Mouse (Mus musculus): ENCODE data around the gene Arhgef3. TPM values are rescaled to one million over a fixed set of nuclear protein-coding genes. Genes with fewer than 3 reads are reported as not detected.
A peak's percentile ranks its signal among the peaks of the same experiment; 100 is the strongest.

The Arhgef3 gene
- polyA plus RNA-seq, 1 experiment from 2014 or later: 26.6 TPM

GRCm38 (mm10) chr14:27115275-27115660 is 569 bp downstream of the Arhgef3 start:
- Histone ChIP-seq H3K27me3 (peaks cover 40% of the 10 kb centered on the region), H3K9me3 (no peaks in the 10 kb centered on the region), H3K4me3 (replicated peaks) (peak overlapping the region; percentile 59), H3K9ac (replicated peaks) (peak overlapping the region; percentile 65), H3K36me3 (no peaks in the 10 kb centered on the region), H3K4me1 (replicated peaks) (peaks cover 12% of the 10 kb centered on the region; the same call in 1 of the 2 replicates), H3K27ac (no peak overlapping the region), H3K4me2 (peak overlapping the region; percentile 99)
- no peak for ATAC-seq (ENCODE audit: insufficient number of reproducible peaks, insufficient read depth, low FRiP score, low TSS enrichment, low read depth)
- WGBS: 16% methylated on average over 11 of the region's 11 CpGs

- WGBS: 63% methylated on average over 6 of the region's 6 CpGs
- H3K4me1 ChIP-seq (replicated peaks): peaks cover 12% of the 10 kb centered on the region; the same call in 1 of the 2 replicates
- H3K4me3 ChIP-seq (replicated peaks): no peak overlapping the region
- no peak overlapping the region for H3K27ac ChIP-seq
- H3K36me3 ChIP-seq: no peaks in the 10 kb centered on the region
- no peaks in the 10 kb centered on the region for H3K9me3 ChIP-seq
- ATAC-seq (ENCODE audit: insufficient number of reproducible peaks, insufficient read depth, low FRiP score, low TSS enrichment, low read depth): no peak
- H3K4me2 ChIP-seq: no peak overlapping the region
- peaks cover 40% of the 10 kb centered on the region for H3K27me3 ChIP-seq
- no peak overlapping the region for H3K9ac ChIP-seq (replicated peaks)
Measured at GRCm38 (mm10) chr14:27115991-27116390, 1.3 kb downstream of the Arhgef3 start.

GRCm38 (mm10) chr14:27116577-27117165 is 2.0 kb downstream of the Arhgef3 start:
- H3K4me2 ChIP-seq: no peak overlapping the region
- H3K4me1 ChIP-seq (replicated peaks): peaks cover 12% of the 10 kb centered on the region; the same call in 1 of the 2 replicates
- H3K9me3 ChIP-seq: no peaks in the 10 kb centered on the region
- H3K4me3 ChIP-seq (replicated peaks): no peak overlapping the region
- WGBS: 77% methylated on average over 4 of the region's 4 CpGs
- H3K36me3 ChIP-seq: no peaks in the 10 kb centered on the region
- no peak overlapping the region for H3K9ac ChIP-seq (replicated peaks)
- peaks cover 40% of the 10 kb centered on the region for H3K27me3 ChIP-seq
- H3K27ac ChIP-seq: no peak overlapping the region
- ATAC-seq (ENCODE audit: insufficient number of reproducible peaks, insufficient read depth, low FRiP score, low TSS enrichment, low read depth): no peak

GRCm38 (mm10) chr14:27118546-27118945 is 3.8 kb downstream of the Arhgef3 start:
- H3K9ac ChIP-seq (replicated peaks): no peak overlapping the region
- ATAC-seq (ENCODE audit: insufficient number of reproducible peaks, insufficient read depth, low FRiP score, low TSS enrichment, low read depth): no peak
- H3K4me1 ChIP-seq (replicated peaks): peaks cover 15% of the 10 kb centered on the region
- no peak overlapping the region for H3K4me3 ChIP-seq (replicated peaks)
- H3K27ac ChIP-seq: no peak overlapping the region
- H3K36me3 ChIP-seq: no peaks in the 10 kb centered on the region
- 79% methylated on average over 5 of the region's 5 CpGs for WGBS
- no peak overlapping the region for H3K4me2 ChIP-seq
- H3K27me3 ChIP-seq: peaks cover 40% of the 10 kb centered on the region
- no peaks in the 10 kb centered on the region for H3K9me3 ChIP-seq

- no peak overlapping the region for H3K4me3 ChIP-seq (replicated peaks)
- no peak for ATAC-seq (ENCODE audit: insufficient number of reproducible peaks, insufficient read depth, low FRiP score, low TSS enrichment, low read depth)
- peaks cover 7% of the 10 kb centered on the region; the same call in 1 of the 2 replicates for H3K27me3 ChIP-seq
- H3K36me3 ChIP-seq: no peaks in the 10 kb centered on the region
- WGBS: 65% methylated on average over 3 of the region's 3 CpGs
- peaks cover 4% of the 10 kb centered on the region; the same call in 1 of the 2 replicates for H3K9me3 ChIP-seq
- H3K4me1 ChIP-seq (replicated peaks): peaks cover 3% of the 10 kb centered on the region
- no peak overlapping the region for H3K27ac ChIP-seq
- no peak overlapping the region for H3K9ac ChIP-seq (replicated peaks)
- H3K4me2 ChIP-seq: no peak overlapping the region
Measured at GRCm38 (mm10) chr14:27122646-27123045, 7.9 kb downstream of the Arhgef3 start.

- Histone ChIP-seq H3K4me3 (replicated peaks) (no peak overlapping the region), H3K9ac (replicated peaks) (no peak overlapping the region), H3K27me3 (peaks cover 3% of the 10 kb centered on the region; the same call in 1 of the 2 replicates), H3K36me3 (no peaks in the 10 kb centered on the region), H3K27ac (0 out of 2 replicates have a peak overlapping the region, but pooled peaks have one; percentile 23), H3K4me2 (no peak overlapping the region), H3K4me1 (replicated peaks) (peaks cover 3% of the 10 kb centered on the region), H3K9me3 (peaks cover 4% of the 10 kb centered on the region; the same call in 1 of the 2 replicates)
- 60% methylated on average over 8 of the region's 8 CpGs for WGBS
- no peak for ATAC-seq (ENCODE audit: insufficient number of reproducible peaks, insufficient read depth, low FRiP score, low TSS enrichment, low read depth)
Measured at GRCm38 (mm10) chr14:27123543-27123942, 8.8 kb downstream of the Arhgef3 start.

- Histone ChIP-seq H3K27me3 (no peaks in the 10 kb centered on the region), H3K4me2 (no peak overlapping the region), H3K4me1 (replicated peaks) (no peaks in the 10 kb centered on the region), H3K4me3 (replicated peaks) (no peak overlapping the region), H3K27ac (no peak overlapping the region), H3K9ac (replicated peaks) (no peak overlapping the region), H3K9me3 (peaks cover 2% of the 10 kb centered on the region; the same call in 1 of the 2 replicates), H3K36me3 (no peaks in the 10 kb centered on the region)
- 97% methylated on average over 3 of the region's 3 CpGs for WGBS
- ATAC-seq (ENCODE audit: insufficient number of reproducible peaks, insufficient read depth, low FRiP score, low TSS enrichment, low read depth): no peak
Measured at GRCm38 (mm10) chr14:27130031-27130430, 15.3 kb downstream of the Arhgef3 start.

- Histone ChIP-seq H3K27ac (no peak overlapping the region), H3K4me2 (no peak overlapping the region), H3K9ac (replicated peaks) (no peak overlapping the region), H3K27me3 (no peaks in the 10 kb centered on the region), H3K4me1 (replicated peaks) (no peaks in the 10 kb centered on the region), H3K36me3 (no peaks in the 10 kb centered on the region), H3K4me3 (replicated peaks) (no peak overlapping the region), H3K9me3 (no peaks in the 10 kb centered on the region)
- no peak for ATAC-seq (ENCODE audit: insufficient number of reproducible peaks, insufficient read depth, low FRiP score, low TSS enrichment, low read depth)
- 64% methylated on average over 1 of the region's 1 CpGs for WGBS
Measured at GRCm38 (mm10) chr14:27130676-27131075, 16.0 kb downstream of the Arhgef3 start.

GRCm38 (mm10) chr14:27131521-27131920 is 16.8 kb downstream of the Arhgef3 start:
- Histone ChIP-seq H3K9ac (replicated peaks) (no peak overlapping the region), H3K27me3 (no peaks in the 10 kb centered on the region), H3K4me2 (no peak overlapping the region), H3K4me3 (replicated peaks) (no peak overlapping the region), H3K9me3 (no peaks in the 10 kb centered on the region), H3K4me1 (replicated peaks) (no peaks in the 10 kb centered on the region), H3K27ac (no peak overlapping the region), H3K36me3 (no peaks in the 10 kb centered on the region)
- ATAC-seq (ENCODE audit: insufficient number of reproducible peaks, insufficient read depth, low FRiP score, low TSS enrichment, low read depth): no peak
- 67% methylated on average over 1 of the region's 1 CpGs for WGBS

GRCm38 (mm10) chr14:27138891-27139290 is 24.2 kb downstream of the Arhgef3 start:
- ATAC-seq (ENCODE audit: insufficient number of reproducible peaks, insufficient read depth, low FRiP score, low TSS enrichment, low read depth): no peak
- H3K4me2 ChIP-seq: no peak overlapping the region
- H3K9me3 ChIP-seq: no peaks in the 10 kb centered on the region
- H3K4me1 ChIP-seq (replicated peaks): peaks cover 9% of the 10 kb centered on the region
- no peaks in the 10 kb centered on the region for H3K27me3 ChIP-seq
- no peaks in the 10 kb centered on the region for H3K36me3 ChIP-seq
- no peak overlapping the region for H3K27ac ChIP-seq
- H3K9ac ChIP-seq (replicated peaks): no peak overlapping the region
- 89% methylated on average over 9 of the region's 9 CpGs for WGBS
- no peak overlapping the region for H3K4me3 ChIP-seq (replicated peaks)

- Histone ChIP-seq H3K4me3 (replicated peaks) (no peak overlapping the region), H3K36me3 (no peaks in the 10 kb centered on the region), H3K4me2 (no peak overlapping the region), H3K9me3 (no peaks in the 10 kb centered on the region), H3K4me1 (replicated peaks) (peaks cover 18% of the 10 kb centered on the region), H3K27me3 (no peaks in the 10 kb centered on the region), H3K9ac (replicated peaks) (no peak overlapping the region), H3K27ac (no peak overlapping the region)
- ATAC-seq (ENCODE audit: insufficient number of reproducible peaks, insufficient read depth, low FRiP score, low TSS enrichment, low read depth): no peak
- 87% methylated on average over 3 of the region's 3 CpGs for WGBS
Measured at GRCm38 (mm10) chr14:27139968-27140367, 25.3 kb downstream of the Arhgef3 start.

GRCm38 (mm10) chr14:27141486-27141885 is 26.8 kb downstream of the Arhgef3 start:
- WGBS: 18% methylated on average over 3 of the region's 3 CpGs
- no peak for ATAC-seq (ENCODE audit: insufficient number of reproducible peaks, insufficient read depth, low FRiP score, low TSS enrichment, low read depth)
- Histone ChIP-seq H3K9ac (replicated peaks) (no peak overlapping the region), H3K9me3 (no peaks in the 10 kb centered on the region), H3K4me2 (no peak overlapping the region), H3K4me1 (replicated peaks) (peaks cover 27% of the 10 kb centered on the region), H3K27me3 (no peaks in the 10 kb centered on the region), H3K4me3 (replicated peaks) (no peak overlapping the region), H3K36me3 (no peaks in the 10 kb centered on the region), H3K27ac (no peak overlapping the region)

All from limb, embryonic 12.5 days (tissue).